Mouse (Mus musculus) neural tube, embryonic 11.5 days (tissue): ENCODE measurements around the gene Sfmbt1. TPM values are rescaled to one million over a fixed set of nuclear protein-coding genes. Genes with fewer than 3 reads are reported as not detected.

Experiments
- ATAC-seq: fragments of 200-750 bp; cut with Nextera tagmentation; 2 replicates; pipeline ENCODE4 v1.8.0; 2017; ENCODE audit warnings: moderate number of reproducible peaks, mild to moderate bottlenecking, moderate TSS enrichment, moderate library complexity; ENCODE audit not compliant: insufficient read depth, low FRiP score, low TSS enrichment
- DNase-seq: peaks from one replicate; pipeline ENCODE4 v3.0.0-alpha.2; 2015; ENCODE audit warnings: low spot score
- H3K27ac ChIP-seq: fragments of 300-500 bp; sonication (generic); 2 replicates; pipeline ENCODE4 v1.5.1; 2014; ENCODE audit warnings: low read depth, mild to moderate bottlenecking, low read length
- H3K27me3 ChIP-seq: fragments of 300-500 bp; sonication (generic); 2 replicates; pipeline ENCODE4 v1.6.1; 2014; ENCODE audit warnings: mild to moderate bottlenecking, low read length, mixed read lengths; ENCODE audit not compliant: control insufficient read depth, insufficient read depth
- H3K36me3 ChIP-seq: fragments of 300-500 bp; sonication (generic); 2 replicates; pipeline ENCODE4 v1.6.1; 2014; ENCODE audit warnings: mild to moderate bottlenecking, low read length, moderate library complexity, mixed read lengths; ENCODE audit not compliant: control insufficient read depth, insufficient read depth
- H3K4me1 ChIP-seq: fragments of 300-500 bp; sonication (generic); 2 replicates; pipeline ENCODE4 v1.6.1; 2014; ENCODE audit warnings: low read length, mixed read lengths; ENCODE audit not compliant: control insufficient read depth, insufficient read depth
- H3K4me2 ChIP-seq: fragments of 300-500 bp; sonication (generic); 2 replicates; pipeline ENCODE4 v1.6.1; 2014; ENCODE audit warnings: low read depth, mild to moderate bottlenecking, moderate library complexity
- H3K4me3 ChIP-seq: fragments of 300-500 bp; sonication (generic); 2 replicates; pipeline ENCODE4 v1.5.1; 2014; ENCODE audit warnings: low read depth, low read length
- H3K9ac ChIP-seq: fragments of 300-500 bp; sonication (generic); 2 replicates; pipeline ENCODE4 v1.6.1; 2014; ENCODE audit warnings: mild to moderate bottlenecking, low read length
- H3K9me3 ChIP-seq: fragments of 300-500 bp; sonication (generic); 2 replicates; pipeline ENCODE4 v1.6.1; 2016; ENCODE audit warnings: low read length; ENCODE audit not compliant: control insufficient read depth
- WGBS: fragments of 180-500 bp; shearing (Covaris S2); extraction: QIAGEN DNeasy Blood & Tissue Kit; methylation state at CpG from one replicate; pipeline ENCODE4 v1.1.7; 2014; 5-methylcytosine and 5-hydroxymethylcytosine counted together
- polyA plus RNA-seq: library from polyadenylated mRNA; unstranded; fragments of >200 nt; fragmentation: Nextera tagmentation; extraction: Ambion mirVana; gene quantifications from 2 replicates; pipeline ENCODE4 v1.2.1, GENCODE M21; 2014

Gene Sfmbt1
- polyA plus RNA-seq: 19.3 and 19.5 TPM in 2 replicates

DNA sequence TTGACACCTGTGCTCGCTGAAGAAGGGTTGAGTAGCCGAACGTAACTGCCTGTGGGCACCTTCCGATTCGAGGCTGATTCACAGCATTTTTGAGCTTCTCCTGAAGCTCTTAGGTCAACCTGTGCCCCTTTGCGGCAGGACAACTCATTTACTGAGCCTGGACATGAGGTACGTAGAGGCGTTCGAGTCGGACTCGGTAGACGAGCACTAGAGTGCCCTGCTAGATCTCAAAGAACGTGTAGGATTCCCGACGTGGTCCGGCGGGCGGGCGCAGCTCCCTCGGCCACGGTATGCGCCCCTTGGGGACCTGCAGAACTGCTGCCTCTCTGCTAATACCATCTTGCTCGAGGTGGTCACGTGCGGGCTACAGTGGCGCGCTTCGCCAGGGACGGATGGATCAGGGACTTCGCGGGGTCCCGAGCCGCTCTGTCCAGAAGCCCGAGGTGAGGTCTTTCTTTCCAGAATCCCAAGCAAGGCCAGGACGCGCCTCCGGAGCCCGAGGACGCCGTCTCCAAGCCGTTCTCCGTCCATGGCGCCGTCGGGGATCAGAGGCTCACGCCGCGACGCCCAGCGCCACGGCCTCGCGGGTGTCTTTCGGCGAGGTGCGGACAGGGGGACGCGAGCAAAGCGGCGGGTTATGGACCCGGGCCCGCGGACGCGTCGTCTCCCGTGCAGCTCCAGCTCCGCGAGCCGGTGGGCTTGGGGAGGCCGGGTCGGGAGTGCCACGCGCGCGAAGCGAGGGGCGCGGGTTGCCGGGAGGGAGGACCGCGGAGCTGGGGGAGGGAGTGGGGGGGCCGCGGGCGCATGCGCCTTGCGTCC is at the start of gene Sfmbt1:
Sfmbt1 (plus strand) TSS at position 51 of the 819 bp plus-strand sequence.
- Histone ChIP-seq H3K36me3 (no peaks in the 10 kb centered on the region), H3K27me3 (peaks cover 3% of the 10 kb centered on the region; the same call in 1 of the 2 replicates), H3K4me2 (peak within 1 kb of the TSS; percentile 77), H3K4me3 (peak within 1 kb of the TSS; percentile 91), H3K9ac (peak within 1 kb of the TSS; percentile 88), H3K4me1 (peaks cover 5% of the 10 kb centered on the region; the same call in 1 of the 2 replicates), H3K9me3 (no peaks in the 10 kb centered on the region), H3K27ac (peak within 1 kb of the TSS; percentile 90)
- DNase-seq: peak; percentile 67
- ATAC-seq: peak; percentile 69
- WGBS: 3% methylated on average over 65 of the region's 87 CpGs

- Histone ChIP-seq H3K4me3 (no peak overlapping the region), H3K4me2 (no peak overlapping the region), H3K27me3 (no peaks in the 10 kb centered on the region), H3K9ac (no peak overlapping the region), H3K36me3 (peaks cover 5% of the 10 kb centered on the region; the same call in 1 of the 2 replicates), H3K9me3 (no peaks in the 10 kb centered on the region), H3K4me1 (no peaks in the 10 kb centered on the region), H3K27ac (no peak overlapping the region)
- DNase-seq (no peak), ATAC-seq (no peak)
- WGBS: 80% methylated on average over 3 of the region's 3 CpGs
Observed at GRCm38 (mm10) chr14:30666061-30666460, 48.6 kb upstream of the Sfmbt1 start.

DNA sequence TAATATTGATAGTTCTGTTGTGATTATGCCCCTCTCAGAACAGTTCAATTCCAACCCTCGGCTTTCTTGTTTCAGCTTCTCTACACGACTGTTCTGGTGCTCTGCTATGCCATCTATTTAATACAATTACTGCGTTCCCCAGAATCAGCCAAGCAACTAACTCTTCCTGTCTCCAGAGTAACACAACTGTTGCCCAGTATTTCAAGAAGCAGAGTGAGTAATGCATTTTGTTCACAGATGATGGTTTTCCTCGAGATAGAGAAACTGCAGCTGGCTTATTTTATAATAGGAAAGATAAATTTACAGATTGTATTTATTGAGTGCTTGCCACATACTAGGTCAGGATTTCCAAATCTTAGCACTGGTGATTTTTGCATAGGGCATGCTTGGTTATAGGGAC is 48.0 kb upstream of the Sfmbt1 start:
- no peak overlapping the region for H3K4me3 ChIP-seq
- no peak overlapping the region for H3K4me2 ChIP-seq
- DNase-seq (no peak), ATAC-seq (no peak)
- H3K27me3 ChIP-seq: no peaks in the 10 kb centered on the region
- WGBS: 90% methylated on average over 4 of the region's 4 CpGs
- H3K4me1 ChIP-seq: no peaks in the 10 kb centered on the region
- no peak overlapping the region for H3K27ac ChIP-seq
- peaks cover 5% of the 10 kb centered on the region; the same call in 1 of the 2 replicates for H3K36me3 ChIP-seq
- no peak overlapping the region for H3K9ac ChIP-seq
- no peaks in the 10 kb centered on the region for H3K9me3 ChIP-seq

GRCm38 (mm10) chr14:30670161-30670560 is 44.5 kb upstream of the Sfmbt1 start:
- ATAC-seq (no peak), DNase-seq (no peak)
- H3K27me3 ChIP-seq: no peaks in the 10 kb centered on the region
- H3K4me1 ChIP-seq: no peaks in the 10 kb centered on the region
- H3K4me2 ChIP-seq: no peak overlapping the region
- H3K9ac ChIP-seq: no peak overlapping the region
- WGBS: 96% methylated on average over 6 of the region's 6 CpGs
- H3K36me3 ChIP-seq: peaks cover 3% of the 10 kb centered on the region; the same call in 1 of the 2 replicates
- H3K9me3 ChIP-seq: no peaks in the 10 kb centered on the region
- H3K27ac ChIP-seq: no peak overlapping the region
- H3K4me3 ChIP-seq: no peak overlapping the region

DNA sequence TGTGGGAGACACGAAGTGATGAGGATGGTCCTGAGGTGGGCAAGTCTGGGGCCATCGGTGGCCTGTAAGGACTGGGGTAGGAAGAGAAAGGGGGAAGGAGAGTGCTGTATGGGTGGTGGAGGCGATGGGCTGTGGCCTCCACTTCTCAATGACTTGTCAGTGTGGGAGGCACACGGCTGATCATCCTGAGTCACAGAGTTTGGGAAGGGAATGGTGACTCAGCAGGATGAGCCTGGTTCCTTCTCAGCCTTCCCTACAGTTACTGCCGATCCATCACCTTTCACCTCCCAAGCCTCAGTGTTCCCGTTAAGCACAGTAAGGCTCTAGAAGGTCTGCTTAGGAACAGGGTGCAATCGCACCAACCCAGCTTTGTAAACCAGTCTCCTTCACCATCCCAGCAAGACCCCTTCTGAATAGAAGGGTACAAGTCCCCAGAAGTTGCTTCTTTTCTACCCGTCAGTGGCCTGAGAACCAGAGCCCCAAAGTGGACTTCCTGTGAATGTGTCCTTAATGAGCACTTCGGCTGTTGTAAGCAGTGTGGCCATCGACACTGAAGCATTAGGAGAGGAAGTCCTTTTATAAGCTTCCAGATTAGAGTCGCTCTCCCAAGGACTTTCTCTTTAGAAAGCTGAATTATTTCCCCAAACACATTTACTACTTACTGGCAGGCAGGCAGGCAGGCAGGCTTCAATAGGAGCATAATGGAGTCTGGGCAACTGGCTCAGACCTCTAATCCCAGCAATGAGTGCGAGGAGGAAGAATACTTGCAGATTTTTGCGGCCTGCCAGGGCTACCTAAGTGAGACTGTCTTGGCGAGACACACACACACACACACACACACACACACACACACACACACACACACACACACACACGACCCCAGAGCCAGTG is 43.3 kb upstream of the Sfmbt1 start:
- 79% methylated on average over 15 of the region's 15 CpGs for WGBS
- no peak for DNase-seq

DNA sequence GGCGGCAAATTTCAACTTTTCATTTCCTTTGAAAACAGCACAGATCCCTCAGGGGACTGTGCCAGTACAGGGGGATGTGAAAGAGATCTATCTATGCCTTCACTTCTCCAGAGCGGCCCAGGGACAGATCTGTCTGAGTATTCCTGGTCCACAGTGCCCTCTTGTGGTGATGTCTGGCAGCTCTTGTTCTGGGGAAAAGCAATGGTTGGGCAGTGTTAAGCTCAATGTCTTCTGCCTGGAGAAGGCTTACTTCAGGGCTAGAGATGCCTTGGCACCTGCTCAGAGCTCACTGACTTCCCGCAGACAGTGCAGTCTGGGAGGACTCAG is 42.7 kb upstream of the Sfmbt1 start:
- no peak overlapping the region for H3K9ac ChIP-seq
- no peak overlapping the region for H3K4me3 ChIP-seq
- no peaks in the 10 kb centered on the region for H3K9me3 ChIP-seq
- 18% methylated on average over 3 of the region's 3 CpGs for WGBS
- H3K27ac ChIP-seq: no peak overlapping the region
- ATAC-seq (peak; percentile 61; the same call in 1 of the 2 replicates), DNase-seq (peak; percentile 86)
- H3K4me2 ChIP-seq: no peak overlapping the region
- no peaks in the 10 kb centered on the region for H3K27me3 ChIP-seq
- peaks cover 3% of the 10 kb centered on the region; the same call in 1 of the 2 replicates for H3K36me3 ChIP-seq
- no peaks in the 10 kb centered on the region for H3K4me1 ChIP-seq

More for the DNA sequence above, 43.3 kb upstream of the Sfmbt1 start:
- Histone ChIP-seq H3K9me3 (no peaks in the 10 kb centered on the region), H3K27me3 (no peaks in the 10 kb centered on the region), H3K9ac (no peak overlapping the region), H3K36me3 (peaks cover 3% of the 10 kb centered on the region; the same call in 1 of the 2 replicates), H3K4me2 (no peak overlapping the region), H3K4me1 (no peaks in the 10 kb centered on the region), H3K27ac (no peak overlapping the region), H3K4me3 (no peak overlapping the region)
- ATAC-seq: no peak

DNA sequence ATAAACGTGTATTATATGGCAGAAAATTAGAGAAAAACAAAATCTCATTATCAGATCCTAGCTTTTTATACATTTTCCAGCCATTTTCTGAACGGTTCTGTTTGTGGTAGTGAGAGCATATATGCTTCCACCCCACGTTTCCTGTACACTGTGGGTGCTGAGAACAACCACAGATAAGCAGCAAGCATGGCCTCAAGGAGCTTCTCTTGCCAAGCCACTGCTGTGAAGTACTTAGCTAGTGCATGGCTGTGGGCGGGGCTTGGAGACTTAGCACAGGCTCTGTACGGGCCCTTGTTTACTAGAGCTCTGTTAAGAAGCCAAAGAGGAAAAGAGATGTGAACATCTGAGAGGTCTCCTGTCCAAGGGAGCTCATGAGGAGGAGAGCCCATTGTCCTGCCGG is 39.7 kb upstream of the Sfmbt1 start:
- Histone ChIP-seq H3K9me3 (no peaks in the 10 kb centered on the region), H3K27ac (no peak overlapping the region), H3K4me2 (no peak overlapping the region), H3K27me3 (no peaks in the 10 kb centered on the region), H3K9ac (no peak overlapping the region), H3K4me3 (no peak overlapping the region), H3K36me3 (no peaks in the 10 kb centered on the region), H3K4me1 (no peaks in the 10 kb centered on the region)
- DNase-seq (no peak), ATAC-seq (no peak)
- 79% methylated on average over 6 of the region's 6 CpGs for WGBS

DNA sequence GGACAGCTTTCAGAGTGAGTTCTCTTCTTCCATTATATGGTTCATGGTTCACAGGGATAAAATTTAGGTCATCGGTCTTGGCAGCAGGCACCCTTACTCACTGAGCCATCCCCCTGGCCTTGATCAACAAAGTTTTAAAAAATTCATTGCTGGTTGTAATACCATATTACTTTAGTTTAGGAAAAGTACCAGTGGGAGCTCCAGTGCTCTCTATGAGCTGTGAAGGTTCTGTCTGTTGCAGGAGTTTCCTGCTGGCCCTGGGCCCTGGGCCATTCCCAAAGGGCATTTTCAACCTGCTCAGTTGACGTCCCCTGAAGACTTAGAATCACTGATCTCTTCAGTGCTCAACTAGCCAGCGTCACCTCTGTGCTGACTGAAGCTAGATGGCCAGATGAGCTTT is 32.5 kb upstream of the Sfmbt1 start:
- Histone ChIP-seq H3K9ac (no peak overlapping the region), H3K36me3 (peaks cover 7% of the 10 kb centered on the region)

More for the DNA sequence above, 32.5 kb upstream of the Sfmbt1 start:
- Histone ChIP-seq H3K9me3 (no peaks in the 10 kb centered on the region), H3K27ac (no peak overlapping the region), H3K4me1 (no peaks in the 10 kb centered on the region), H3K4me3 (no peak overlapping the region), H3K4me2 (no peak overlapping the region), H3K27me3 (no peaks in the 10 kb centered on the region)
- DNase-seq: no peak
- WGBS: 86% methylated on average over 3 of the region's 3 CpGs
- no peak for ATAC-seq
